Mouse (Mus musculus) erythroblast, adult 5-6 weeks (primary cell): ENCODE measurements around the gene Ndrg3. TPM values are rescaled to one million over a fixed set of nuclear protein-coding genes. Genes with fewer than 3 reads are reported as not detected.
"Not testable (repeated sequence)": the region's sequence is repeated elsewhere in the genome, so short reads cannot be mapped to it uniquely, and the experiment has no call there.

ENCODE experiments used
- ATAC-seq: replicated peaks from 2 replicates; pipeline ENCODE4 v1.8.0; 2016; ENCODE audit warnings: moderate number of reproducible peaks, mild to moderate bottlenecking, moderate TSS enrichment, inconsistent platforms; ENCODE audit not compliant: poor library complexity, low FRiP score, severe bottlenecking
- total RNA-seq, 2 experiments: library from RNA; stranded (forward) in 1 of 2; stranded (reverse) in 1 of 2; fragments of 150-400 nt in 1 of 2; fragments of 200-764, 138-1000 nt in 1 of 2; gene quantifications; 2 replicates each; pipeline versions ENCODE4 v1.2.3 to v1.2.4; 2015 to 2017; ENCODE audit warnings: low replicate concordance in 2 of 2

Gene Ndrg3
- total RNA-seq, 2 experiments from 2014 or later, result 9.2 to 15.6 TPM

- no peak for ATAC-seq
These were observed 78.7 kb downstream of the Ndrg3 start for GRCm38 (mm10) chr2:156913191-156913590.

GRCm38 (mm10) chr2:156905931-156906330 is 85.9 kb downstream of the Ndrg3 start:
- ATAC-seq, result not testable (repeated sequence)

- ATAC-seq, result no peak
These were observed 86.7 kb downstream of the Ndrg3 start for GRCm38 (mm10) chr2:156904976-156905717.

GRCm38 (mm10) chr2:156903367-156903766 is 88.5 kb downstream of the Ndrg3 start:
- ATAC-seq, result no peak

GRCm38 (mm10) chr2:156902411-156902810 is 89.4 kb downstream of the Ndrg3 start:
- ATAC-seq, result not testable (repeated sequence)

GRCm38 (mm10) chr2:156901883-156902282 is 90.0 kb downstream of the Ndrg3 start:
- no peak for ATAC-seq

GRCm38 (mm10) chr2:156901344-156901743 is 90.5 kb downstream of the Ndrg3 start:
- ATAC-seq, result no peak

GRCm38 (mm10) chr2:156899184-156899583 is 92.7 kb downstream of the Ndrg3 start:
- no peak for ATAC-seq

- ATAC-seq, result no peak
These were observed 93.5 kb downstream of the Ndrg3 start for GRCm38 (mm10) chr2:156898374-156898773.

GRCm38 (mm10) chr2:156897034-156897433 is 94.8 kb downstream of the Ndrg3 start:
- ATAC-seq, result no peak

- no peak for ATAC-seq
These were observed 95.4 kb downstream of the Ndrg3 start for GRCm38 (mm10) chr2:156896384-156896914.

GRCm38 (mm10) chr2:156894496-156895265 is 97.2 kb downstream of the Ndrg3 start:
- ATAC-seq, result no peak

- ATAC-seq, result no peak
These were observed 99.0 kb downstream of the Ndrg3 start for GRCm38 (mm10) chr2:156892821-156893220.

- no peak for ATAC-seq
These were observed 99.6 kb downstream of the Ndrg3 start for GRCm38 (mm10) chr2:156892240-156892639.

GRCm38 (mm10) chr2:156888490-156888889 is 103.4 kb downstream of the Ndrg3 start:
- no peak for ATAC-seq

GRCm38 (mm10) chr2:156887017-156887416 is 104.8 kb downstream of the Ndrg3 start, which contains the start of gene Sla2:
Sla2 (minus strand) TSS chr2:156887192.
- no peak for ATAC-seq

GRCm38 (mm10) chr2:156886084-156886631 is 105.7 kb downstream of the Ndrg3 start:
- ATAC-seq, result no peak

GRCm38 (mm10) chr2:156885666-156886065 is 106.2 kb downstream of the Ndrg3 start:
- ATAC-seq, result not testable (repeated sequence)

GRCm38 (mm10) chr2:156884396-156885211 is 107.3 kb downstream of the Ndrg3 start:
- no peak for ATAC-seq
